Mouse (Mus musculus): ENCODE measurements around the gene Pdzd3.

- TF ChIP-seq CTCF (IDR thresholded peaks at IDR 0.05), result no peak
- no peak for TF ChIP-seq EP300 (IDR thresholded peaks at IDR 0.05)
These were observed 17.2 kb upstream of the Pdzd3 start, which contains the start of gene Nlrx1 for GRCm38 (mm10) chr9:44268432-44268831.

All from lung, postnatal 0 days (tissue).